Mouse (Mus musculus) forebrain, embryonic 11.5 days (tissue): Measurements from ENCODE around the gene Alk. TPM values are rescaled to one million over a fixed set of nuclear protein-coding genes. Genes with fewer than 3 reads are reported as not detected.

ENCODE experiments used
- ATAC-seq: fragments of 200-750 bp; cut with Nextera tagmentation; replicated peaks from 2 replicates; pipeline ENCODE4 v1.8.0; 2017; ENCODE audit warnings: moderate TSS enrichment; ENCODE audit not compliant: low FRiP score
- DNase-seq: peaks from one replicate; pipeline ENCODE4 v3.0.0-alpha.2; 2017; ENCODE audit warnings: low spot score
- H3K27ac ChIP-seq: fragments of 300-500 bp; sonication (generic); 2 replicates; pipeline ENCODE4 v1.5.1; 2014; ENCODE audit warnings: low read depth, low read length
- H3K27me3 ChIP-seq: fragments of 300-500 bp; sonication (generic); 2 replicates; pipeline ENCODE4 v1.6.1; 2014; ENCODE audit warnings: mild to moderate bottlenecking, low read length, mixed read lengths; ENCODE audit not compliant: control insufficient read depth, insufficient read depth
- H3K36me3 ChIP-seq: fragments of 300-500 bp; sonication (generic); 2 replicates; pipeline ENCODE4 v1.6.1; 2014; ENCODE audit warnings: mild to moderate bottlenecking, low read length, moderate library complexity, mixed read lengths; ENCODE audit not compliant: control insufficient read depth, insufficient read depth
- H3K4me1 ChIP-seq: fragments of 300-500 bp; sonication (generic); replicated peaks from 2 replicates; pipeline ENCODE4 v1.6.1; 2014; ENCODE audit warnings: low read length, mixed read lengths; ENCODE audit not compliant: control insufficient read depth, insufficient read depth
- H3K4me2 ChIP-seq: fragments of 300-500 bp; sonication (generic); 2 replicates; pipeline ENCODE4 v1.6.1; 2014; ENCODE audit warnings: low read depth, mild to moderate bottlenecking, low read length, moderate library complexity, mixed read lengths; ENCODE audit not compliant: severe bottlenecking
- H3K4me3 ChIP-seq: fragments of 300-500 bp; sonication (generic); 2 replicates; pipeline ENCODE4 v1.5.1; 2014; ENCODE audit warnings: low read depth, low read length
- H3K9ac ChIP-seq: fragments of 300-500 bp; sonication (generic); 2 replicates; pipeline ENCODE4 v1.6.1; 2014; ENCODE audit warnings: low read length
- H3K9me3 ChIP-seq: fragments of 300-500 bp; sonication (generic); 2 replicates; pipeline ENCODE4 v1.6.1; 2016; ENCODE audit warnings: low read length, mixed read lengths; ENCODE audit not compliant: control insufficient read depth
- WGBS: fragments of 180-500 bp; shearing (Covaris S2); extraction: QIAGEN DNeasy Blood & Tissue Kit; methylation state at CpG from one replicate; pipeline ENCODE4 v1.1.7; 2014; 5-methylcytosine and 5-hydroxymethylcytosine counted together
- polyA plus RNA-seq: library from polyadenylated mRNA; unstranded; fragments of >200 nt; fragmentation: Nextera tagmentation; extraction: Ambion mirVana; gene quantifications from 2 replicates; pipeline ENCODE4 v1.2.1, GENCODE M21; 2014

The Alk gene
- polyA plus RNA-seq, 1 experiment from 2014 or later = 0.15 TPM

DNA sequence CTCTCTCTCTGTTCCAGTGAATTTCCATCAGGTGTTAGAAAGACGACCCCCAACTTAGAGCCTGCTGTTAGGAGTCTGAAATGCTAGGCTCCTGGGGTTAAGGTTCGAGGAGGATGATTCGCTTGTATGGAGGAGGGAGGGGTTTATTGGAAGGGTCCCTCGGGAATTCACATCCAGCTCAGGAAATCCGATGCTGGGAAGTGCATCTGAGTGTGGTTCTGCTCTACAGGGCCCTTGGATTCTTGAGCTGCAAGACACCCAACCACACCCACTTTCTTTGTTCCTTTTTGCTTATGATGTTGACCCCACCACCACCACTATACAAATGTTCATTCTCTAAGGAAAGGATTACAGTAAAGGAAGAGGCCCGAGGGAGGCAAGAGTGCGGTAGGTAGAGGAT is 81.4 kb downstream of the Alk start:
- no peaks in the 10 kb centered on the region for H3K36me3 ChIP-seq
- no peak overlapping the region for H3K4me2 ChIP-seq
- ATAC-seq (no peak), DNase-seq (no peak)
- H3K4me3 ChIP-seq = no peak overlapping the region
- WGBS = 58% methylated on average over 7 of the region's 7 CpGs
- H3K9me3 ChIP-seq = no peaks in the 10 kb centered on the region
- no peaks in the 10 kb centered on the region for H3K4me1 ChIP-seq
- no peak overlapping the region for H3K27ac ChIP-seq
- no peaks in the 10 kb centered on the region for H3K27me3 ChIP-seq
- H3K9ac ChIP-seq = no peak overlapping the region

DNA sequence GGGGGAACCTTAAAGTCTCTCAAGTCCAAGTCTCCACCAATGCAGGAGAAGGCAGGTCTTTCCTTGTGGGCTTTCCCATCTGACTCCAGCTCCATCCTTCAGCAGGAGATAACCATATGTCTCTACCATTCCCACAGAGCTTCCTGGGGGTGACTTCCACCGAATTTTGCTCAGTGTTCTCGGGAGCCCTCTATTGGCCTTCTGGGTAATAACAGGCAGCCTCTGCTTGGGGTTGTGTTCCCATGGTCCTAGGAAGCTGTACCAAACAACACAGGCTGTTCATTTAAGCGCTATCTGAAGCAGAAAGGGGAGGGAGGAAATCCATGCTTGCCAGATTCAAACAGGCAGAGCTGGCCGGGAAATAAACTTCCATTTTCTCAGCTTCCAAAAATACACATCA is 82.0 kb downstream of the Alk start:
- Histone ChIP-seq H3K9me3 (no peaks in the 10 kb centered on the region), H3K4me1 (no peaks in the 10 kb centered on the region), H3K9ac (no peak overlapping the region), H3K4me3 (no peak overlapping the region), H3K36me3 (no peaks in the 10 kb centered on the region), H3K27me3 (no peaks in the 10 kb centered on the region), H3K27ac (no peak overlapping the region), H3K4me2 (no peak overlapping the region)
- peak; percentile 53 for ATAC-seq
- DNase-seq = peak; percentile 53
- 24% methylated on average over 4 of the region's 4 CpGs for WGBS

DNA sequence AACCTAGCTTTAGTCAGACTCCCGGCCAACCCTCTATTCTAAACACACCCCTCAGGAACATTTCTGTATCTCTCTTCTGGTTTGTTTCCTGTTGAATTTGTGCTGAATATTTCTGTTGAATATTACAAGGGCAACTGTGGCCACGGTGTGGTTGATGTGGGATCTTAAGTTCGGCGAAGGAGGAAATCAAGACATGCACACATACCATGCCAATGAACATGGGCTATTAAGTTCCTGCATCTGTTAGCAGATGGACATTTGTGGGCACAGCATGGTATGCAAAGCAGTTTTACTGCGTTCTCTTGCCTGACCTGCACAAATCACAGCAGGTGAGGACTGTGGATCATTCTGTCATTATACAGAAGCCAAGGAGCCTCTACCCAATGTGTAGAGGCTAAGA is 83.1 kb downstream of the Alk start:
- Histone ChIP-seq H3K27ac (no peak overlapping the region), H3K4me3 (no peak overlapping the region), H3K4me2 (no peak overlapping the region), H3K36me3 (no peaks in the 10 kb centered on the region), H3K4me1 (no peaks in the 10 kb centered on the region), H3K9me3 (no peaks in the 10 kb centered on the region), H3K9ac (no peak overlapping the region), H3K27me3 (no peaks in the 10 kb centered on the region)
- ATAC-seq (no peak), DNase-seq (no peak)
- 94% methylated on average over 5 of the region's 5 CpGs for WGBS

DNA sequence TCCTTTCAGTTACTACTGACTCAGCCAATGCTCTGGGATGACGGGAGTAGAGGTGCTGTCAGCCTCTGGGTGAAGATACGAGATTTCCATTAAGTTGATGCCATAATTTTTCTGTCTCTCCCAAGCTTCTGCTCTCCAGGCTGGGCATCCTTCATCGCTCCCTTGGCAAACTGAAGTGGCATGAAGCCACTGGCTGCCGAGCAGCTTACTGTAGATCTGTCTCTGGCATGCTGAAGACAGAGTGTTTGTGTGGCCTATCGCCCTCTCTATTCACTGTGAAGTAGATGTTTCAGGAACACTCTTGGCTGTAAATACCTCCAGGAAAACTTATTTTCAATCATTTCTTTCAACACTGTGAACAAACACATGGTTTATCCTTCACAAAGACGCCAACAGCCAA is 93.7 kb downstream of the Alk start:
- no peak overlapping the region for H3K4me3 ChIP-seq
- DNase-seq (no peak), ATAC-seq (no peak)
- H3K9me3 ChIP-seq = no peaks in the 10 kb centered on the region
- H3K4me2 ChIP-seq = no peak overlapping the region
- H3K27me3 ChIP-seq = no peaks in the 10 kb centered on the region
- H3K4me1 ChIP-seq = no peaks in the 10 kb centered on the region
- no peak overlapping the region for H3K9ac ChIP-seq
- no peak overlapping the region for H3K27ac ChIP-seq
- 86% methylated on average over 6 of the region's 6 CpGs for WGBS
- H3K36me3 ChIP-seq = no peaks in the 10 kb centered on the region

DNA sequence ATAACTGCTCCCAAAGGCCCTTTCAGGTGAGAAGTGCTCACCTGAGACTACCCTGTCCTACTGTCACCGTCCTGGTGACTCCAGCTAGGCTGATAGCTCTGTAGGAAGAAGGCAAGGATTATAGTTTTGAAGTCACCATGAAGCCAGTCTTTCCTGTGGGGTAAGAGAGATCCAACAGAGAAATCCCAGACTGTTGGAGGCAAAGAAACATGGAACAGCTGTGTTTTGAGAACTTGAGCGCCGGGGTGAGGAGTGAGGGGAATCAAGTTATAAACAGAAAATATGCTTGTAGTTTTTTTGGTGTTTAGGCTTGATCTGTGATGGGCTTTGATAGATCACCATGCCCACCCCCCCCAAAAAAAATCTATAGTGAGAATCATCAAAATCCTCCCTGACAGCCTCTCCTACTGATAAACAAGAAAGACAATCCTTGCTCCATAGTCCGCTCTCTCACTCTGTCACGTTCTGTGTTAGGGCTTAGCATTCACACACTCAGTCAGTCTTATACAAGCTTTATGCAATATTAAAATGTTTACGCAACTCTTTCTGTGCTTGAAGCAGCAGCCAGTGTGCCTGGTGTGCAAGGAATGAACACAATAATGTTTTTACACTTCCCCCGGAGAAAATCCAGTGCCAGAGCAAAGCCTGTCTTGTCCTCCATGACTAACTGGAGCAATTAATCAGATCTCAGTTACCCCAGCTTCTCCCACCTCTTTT is 95.6 kb downstream of the Alk start:
- Histone ChIP-seq H3K27me3 (no peaks in the 10 kb centered on the region), H3K9ac (no peak overlapping the region), H3K27ac (no peak overlapping the region), H3K9me3 (no peaks in the 10 kb centered on the region), H3K4me3 (no peak overlapping the region), H3K4me1 (peaks cover 4% of the 10 kb centered on the region; the same call in 1 of the 2 replicates), H3K36me3 (no peaks in the 10 kb centered on the region), H3K4me2 (no peak overlapping the region)
- WGBS = 89% methylated on average over 7 of the region's 7 CpGs
- ATAC-seq = no peak
- DNase-seq = no peak

DNA sequence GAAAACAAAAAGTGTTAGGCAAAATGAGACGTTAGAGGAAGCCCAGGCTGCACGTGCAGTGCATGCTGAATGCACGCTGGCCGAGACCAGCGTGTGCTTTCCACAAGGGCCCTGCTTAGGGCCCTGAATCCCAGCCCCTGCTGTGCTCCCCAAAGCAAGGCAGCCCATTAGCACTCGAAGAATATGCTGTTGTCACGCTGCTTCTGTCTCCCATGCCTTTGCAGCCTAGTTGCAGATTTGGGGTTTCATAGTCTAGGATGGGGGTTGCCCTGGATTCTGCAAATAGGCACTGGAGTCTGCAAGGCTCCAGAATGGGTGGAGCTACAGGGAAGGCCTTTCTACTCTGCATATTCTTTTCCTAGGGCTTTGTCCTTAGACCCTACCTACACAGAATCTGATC is 99.2 kb downstream of the Alk start:
- H3K4me1 ChIP-seq = peaks cover 4% of the 10 kb centered on the region; the same call in 1 of the 2 replicates
- H3K4me2 ChIP-seq = no peak overlapping the region
- no peaks in the 10 kb centered on the region for H3K36me3 ChIP-seq
- H3K27me3 ChIP-seq = no peaks in the 10 kb centered on the region
- WGBS = 23% methylated on average over 7 of the region's 7 CpGs
- H3K4me3 ChIP-seq = no peak overlapping the region
- H3K27ac ChIP-seq = 0 out of 2 replicates have a peak overlapping the region, but pooled peaks have one; percentile 25
- no peaks in the 10 kb centered on the region for H3K9me3 ChIP-seq
- H3K9ac ChIP-seq = no peak overlapping the region
- peak; percentile 88 for ATAC-seq
- DNase-seq = peak; percentile 50

DNA sequence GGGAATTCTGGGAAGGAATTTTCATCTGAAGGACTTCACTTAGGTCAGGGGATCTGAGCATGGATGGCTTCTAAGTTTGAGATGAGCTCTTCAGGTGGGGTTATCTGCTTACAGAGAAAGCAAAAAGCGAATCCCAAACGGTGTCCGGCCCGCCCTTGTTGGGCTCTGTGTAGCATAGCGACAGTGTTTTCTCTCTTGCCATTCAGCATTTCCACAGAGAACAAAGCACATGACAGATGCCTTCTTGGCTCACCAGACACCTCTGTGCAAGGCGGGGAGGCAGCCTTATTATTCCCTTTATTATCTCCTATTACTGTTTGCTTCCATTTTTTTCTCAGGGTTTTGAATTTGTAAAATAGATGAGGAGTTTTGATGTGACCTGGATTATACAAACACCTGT is 99.8 kb downstream of the Alk start:
- no peak for DNase-seq
- Histone ChIP-seq H3K4me2 (no peak overlapping the region), H3K27ac (no peak overlapping the region), H3K9ac (no peak overlapping the region), H3K4me1 (peaks cover 4% of the 10 kb centered on the region; the same call in 1 of the 2 replicates), H3K9me3 (no peaks in the 10 kb centered on the region), H3K4me3 (no peak overlapping the region), H3K36me3 (no peaks in the 10 kb centered on the region), H3K27me3 (no peaks in the 10 kb centered on the region)
- no peak; the same call in 1 of the 2 replicates for ATAC-seq
- 83% methylated on average over 6 of the region's 6 CpGs for WGBS

DNA sequence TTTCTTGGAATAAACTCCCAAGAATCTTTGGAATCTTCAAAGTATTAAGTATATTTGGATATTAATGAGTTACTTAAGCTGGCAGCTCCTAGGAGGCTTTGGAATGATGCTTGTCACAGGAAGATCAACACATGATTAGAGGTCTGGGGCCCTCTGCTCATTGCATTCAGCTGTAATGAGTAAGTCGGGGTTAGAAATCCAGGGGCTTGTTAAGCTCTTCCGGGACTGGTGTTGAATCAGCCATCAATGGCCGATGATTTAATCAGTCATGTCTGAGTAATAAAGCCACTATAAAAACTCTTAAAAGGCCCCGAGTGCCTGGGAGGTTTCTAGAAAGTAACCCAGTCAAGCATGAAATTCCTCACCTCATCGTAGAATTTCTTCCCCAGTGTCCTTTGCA is 109.0 kb downstream of the Alk start:
- Histone ChIP-seq H3K4me1 (no peaks in the 10 kb centered on the region), H3K9ac (no peak overlapping the region), H3K27me3 (no peaks in the 10 kb centered on the region), H3K36me3 (no peaks in the 10 kb centered on the region), H3K4me3 (no peak overlapping the region), H3K4me2 (no peak overlapping the region), H3K27ac (no peak overlapping the region), H3K9me3 (no peaks in the 10 kb centered on the region)
- 47% methylated on average over 5 of the region's 5 CpGs for WGBS
- DNase-seq = no peak
- ATAC-seq = no peak

DNA sequence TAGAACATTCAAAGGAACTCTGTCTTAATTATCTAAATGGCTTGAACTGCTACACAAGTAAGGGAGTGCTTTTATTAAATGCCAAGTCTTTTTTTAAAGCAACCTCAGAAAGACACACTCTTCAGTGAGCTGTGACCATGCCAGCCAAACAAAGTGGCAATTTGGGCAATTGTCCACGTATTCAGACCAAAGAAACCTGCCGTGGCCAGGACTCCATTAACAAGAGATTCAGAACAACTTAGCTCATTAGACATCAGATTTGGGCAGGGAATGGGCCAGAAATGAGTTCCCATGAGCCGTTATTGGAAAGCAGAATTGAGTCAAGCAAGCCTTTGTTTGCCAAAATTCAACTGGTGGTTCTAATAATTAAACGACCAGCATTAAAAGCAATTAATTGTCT is 118.8 kb downstream of the Alk start:
- no peak for DNase-seq
- no peak overlapping the region for H3K9ac ChIP-seq
- no peak overlapping the region for H3K4me3 ChIP-seq
- H3K4me2 ChIP-seq = no peak overlapping the region
- H3K9me3 ChIP-seq = no peaks in the 10 kb centered on the region
- H3K4me1 ChIP-seq = no peaks in the 10 kb centered on the region
- ATAC-seq = 0 out of 2 replicates have a peak, but pooled peaks have one; percentile 18
- no peak overlapping the region for H3K27ac ChIP-seq
- WGBS = 50% methylated on average over 4 of the region's 4 CpGs
- H3K27me3 ChIP-seq = no peaks in the 10 kb centered on the region
- H3K36me3 ChIP-seq = no peaks in the 10 kb centered on the region
